Mouse (Mus musculus) c-Kit-positive CD71-positive TER-119-negative erythroid progenitor cells, embryonic 14.5 days (primary cell): ENCODE data around the gene Pax6.

Experiments
- DNase-seq: peaks from one replicate; pipeline ENCODE4 v3.0.0-alpha.2; 2013; ENCODE audit warnings: low read depth

Pax6 gene

DNA sequence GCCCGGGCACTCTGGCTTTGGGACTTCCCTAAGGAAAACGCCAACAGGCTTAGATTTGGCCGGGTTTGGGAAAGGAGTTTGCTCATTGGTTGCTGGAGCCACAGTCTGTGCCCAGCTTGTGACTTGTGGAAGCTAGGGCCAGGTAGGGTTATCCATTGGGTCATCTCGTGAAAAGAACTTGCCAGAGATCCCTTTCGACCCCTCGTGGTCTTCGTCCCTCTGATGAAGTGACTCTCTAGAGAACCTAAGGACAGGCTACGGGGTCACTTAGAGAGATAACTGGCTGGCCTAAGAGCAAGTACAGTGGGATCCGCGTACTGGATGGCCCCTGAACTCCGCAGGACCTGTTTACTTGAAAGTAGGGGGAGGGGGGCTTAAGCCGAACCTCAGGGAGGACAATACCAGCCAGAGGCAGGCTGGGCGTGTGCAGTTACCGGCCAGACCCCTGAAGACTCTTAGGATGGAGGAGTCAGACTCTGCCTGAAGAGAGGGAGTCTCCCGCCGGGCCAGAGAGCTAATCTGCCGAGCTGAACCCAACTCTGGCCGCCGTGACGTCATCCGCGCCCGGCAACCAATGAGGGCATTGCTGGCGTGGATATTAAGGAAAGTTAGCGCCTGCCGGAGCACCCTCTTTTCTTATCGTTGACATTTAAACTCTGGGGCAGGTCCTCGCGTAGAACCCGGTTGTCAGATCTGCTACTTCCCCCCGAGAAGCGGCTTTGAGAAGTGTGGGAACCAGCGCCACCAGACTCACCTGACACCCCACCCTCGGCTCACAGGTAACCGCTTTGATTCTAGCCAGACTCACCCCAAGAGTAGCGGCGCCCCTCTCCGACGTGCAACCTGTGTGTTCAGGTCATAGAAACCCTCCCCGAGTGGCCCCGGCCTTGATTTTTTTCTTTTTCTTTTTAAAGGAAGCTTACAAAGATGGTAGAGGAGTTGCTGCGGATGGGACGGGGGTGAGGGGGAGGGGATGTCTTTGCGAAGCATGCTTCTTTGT, at the start of gene Pax6:
TSS of gene Pax6 (plus strand) at position 630 of the 1,000 bp plus-strand sequence.
- no peak for DNase-seq

DNA sequence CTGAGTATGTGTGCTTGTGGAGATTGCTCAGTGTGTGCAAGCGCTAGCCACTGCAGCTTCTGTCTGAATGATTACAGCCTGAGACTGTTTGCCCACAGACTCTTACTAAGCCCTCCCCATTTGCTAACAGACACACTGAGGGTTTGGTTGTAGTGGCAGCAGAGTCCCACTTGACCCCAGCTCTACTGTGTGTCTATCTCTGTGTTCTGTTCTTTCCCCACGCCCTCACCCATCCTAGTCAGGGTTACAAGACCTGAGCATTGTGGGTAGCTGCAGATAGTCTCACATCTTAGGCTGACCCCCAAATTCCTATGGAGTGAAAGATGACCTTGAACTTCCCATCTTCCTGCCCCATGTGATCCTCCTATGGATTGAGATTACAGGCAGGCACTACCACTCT, 19.8 kb upstream of the Pax6 start:
- DNase-seq: no peak

DNA sequence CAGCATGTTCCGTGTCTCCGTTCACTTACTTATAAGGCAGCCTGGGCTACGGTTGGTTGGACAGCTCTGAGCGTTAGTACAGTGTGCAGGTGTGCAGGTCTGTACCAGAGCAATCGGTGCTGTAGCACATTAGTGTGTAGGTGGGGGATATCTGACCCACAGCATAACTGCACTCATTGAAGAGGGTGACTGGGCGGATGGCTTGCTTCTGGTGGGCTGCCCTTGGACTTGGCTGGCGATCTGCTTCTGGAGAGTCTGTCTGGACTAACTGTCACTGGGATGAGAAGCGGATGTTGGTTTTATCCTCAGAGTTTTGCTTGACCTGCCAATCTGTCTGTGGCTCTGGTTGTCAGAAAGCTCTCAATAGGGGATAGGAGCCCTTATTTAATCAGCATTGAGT, 12.2 kb upstream of the Pax6 start:
- no peak for DNase-seq

DNA sequence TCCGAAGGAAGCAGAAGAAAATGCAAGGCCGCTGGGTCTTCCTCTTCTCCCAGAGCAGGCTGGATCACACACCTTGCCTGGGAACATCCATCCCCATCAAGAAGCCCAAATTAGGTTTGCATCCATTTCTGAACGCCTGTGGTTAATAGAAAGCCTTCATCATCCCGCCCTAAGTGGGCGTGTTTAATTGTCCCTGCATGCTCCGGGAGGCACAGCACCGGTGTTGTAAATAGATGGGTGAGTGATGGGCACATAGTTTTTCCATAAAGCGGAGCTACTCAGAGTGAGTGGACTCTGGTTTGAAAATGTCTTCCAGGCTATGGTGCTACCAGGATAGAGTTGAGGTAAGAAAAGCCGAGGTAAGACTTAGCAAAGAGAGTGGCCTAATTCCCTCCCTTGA, 9.3 kb upstream of the Pax6 start:
- DNase-seq: no peak

DNA sequence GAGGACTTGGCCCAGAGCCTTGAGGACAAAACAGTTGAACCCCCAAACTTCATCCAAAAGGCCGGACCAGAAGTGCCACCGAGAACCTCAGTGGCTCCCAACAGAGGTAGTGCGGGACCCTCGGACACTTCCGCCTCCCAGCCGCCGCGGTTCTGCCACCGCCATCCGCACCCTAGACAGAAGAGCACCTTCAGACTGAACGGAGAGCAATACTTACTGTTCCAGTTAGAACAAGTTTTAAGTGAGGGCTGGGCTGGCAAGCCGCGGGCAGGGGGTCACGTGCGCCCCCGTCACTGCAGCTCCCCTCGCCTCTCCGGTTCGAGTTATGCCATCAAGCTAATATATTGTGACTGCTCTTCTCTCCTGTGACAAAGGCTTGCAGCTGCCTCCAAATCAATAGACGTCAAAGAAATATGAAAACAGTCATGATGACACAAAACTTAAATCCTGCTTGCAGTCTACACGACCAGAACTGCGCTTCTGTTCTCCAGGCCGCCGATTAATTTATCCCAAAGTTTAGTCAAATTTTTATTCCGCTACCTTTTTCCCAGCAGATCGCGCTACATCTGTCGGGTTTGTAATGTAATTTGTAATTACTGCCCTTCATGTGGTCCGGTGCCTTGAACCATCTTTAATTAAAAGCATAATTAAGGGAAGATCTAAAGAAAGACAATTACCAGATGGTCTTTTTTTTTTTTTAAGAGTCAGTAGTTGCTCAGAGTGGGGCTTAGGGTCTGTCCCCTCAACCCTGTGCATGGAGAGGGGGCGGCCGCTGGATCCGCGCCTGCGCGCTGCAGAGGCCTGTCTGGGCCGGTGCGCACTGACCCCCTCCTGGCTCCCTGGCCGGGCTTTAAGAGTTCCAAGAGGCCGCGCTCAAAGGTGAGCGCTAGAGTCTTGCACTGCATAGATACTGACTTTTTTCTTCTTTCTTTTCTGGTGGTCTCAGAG, 8.5 kb upstream of the Pax6 start:
- no peak for DNase-seq

DNA sequence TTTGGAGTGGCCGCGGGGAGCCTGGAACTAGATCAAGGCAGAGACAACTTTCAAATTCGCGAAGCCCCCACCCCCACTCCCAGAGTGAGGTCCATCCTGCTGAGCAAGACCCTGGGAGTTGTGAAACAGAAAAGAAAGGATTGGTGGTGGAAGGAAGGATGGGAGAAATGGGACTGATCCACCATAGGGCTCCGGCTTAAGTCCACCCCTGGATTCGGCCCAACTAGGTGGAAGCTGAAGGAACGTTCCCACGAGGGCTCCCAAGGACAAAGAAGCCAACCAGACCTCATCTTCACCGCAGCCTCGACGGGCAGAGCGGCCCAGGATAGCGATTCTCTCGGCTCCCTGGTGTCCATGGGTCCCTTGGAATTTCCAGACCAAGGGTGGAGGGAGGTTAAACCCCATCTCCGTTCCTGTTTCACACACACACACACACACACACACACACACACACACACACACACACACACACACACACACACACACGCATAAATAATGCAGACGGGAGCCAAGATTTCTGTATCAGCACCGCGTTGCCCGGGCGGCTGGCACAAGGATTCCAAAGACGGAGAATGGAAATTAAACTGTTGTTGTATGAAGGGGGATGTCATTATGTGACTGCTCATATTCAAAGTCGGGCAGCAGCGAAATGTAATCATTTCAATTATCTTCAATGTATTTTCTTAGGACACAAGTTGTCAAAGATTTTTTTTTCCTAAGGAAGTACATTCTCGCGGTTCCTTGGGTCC, 7.7 kb upstream of the Pax6 start:
- no peak for DNase-seq

DNA sequence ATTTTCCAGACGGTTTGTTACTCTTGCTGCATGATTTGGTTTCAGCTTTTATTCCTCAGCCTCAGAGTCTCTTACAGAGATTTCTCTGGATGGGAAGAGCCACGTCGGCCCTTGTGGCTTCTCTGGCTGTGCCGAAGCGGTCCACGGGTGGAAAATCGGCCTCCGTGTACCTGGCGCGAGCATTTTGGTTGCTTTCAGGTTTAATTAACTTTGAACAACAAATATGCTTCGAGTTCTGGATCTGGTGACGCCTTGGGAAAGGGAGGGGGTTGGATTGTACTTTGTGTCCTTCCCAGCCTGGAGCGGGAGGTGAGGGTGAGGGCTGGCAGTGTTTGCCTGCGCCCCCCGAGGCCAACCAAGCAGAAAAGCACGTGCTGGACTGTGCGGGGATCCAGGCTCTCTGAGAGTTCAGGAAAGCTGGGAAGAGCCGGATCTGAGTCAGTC, 7.1 kb upstream of the Pax6 start:
- DNase-seq: no peak

DNA sequence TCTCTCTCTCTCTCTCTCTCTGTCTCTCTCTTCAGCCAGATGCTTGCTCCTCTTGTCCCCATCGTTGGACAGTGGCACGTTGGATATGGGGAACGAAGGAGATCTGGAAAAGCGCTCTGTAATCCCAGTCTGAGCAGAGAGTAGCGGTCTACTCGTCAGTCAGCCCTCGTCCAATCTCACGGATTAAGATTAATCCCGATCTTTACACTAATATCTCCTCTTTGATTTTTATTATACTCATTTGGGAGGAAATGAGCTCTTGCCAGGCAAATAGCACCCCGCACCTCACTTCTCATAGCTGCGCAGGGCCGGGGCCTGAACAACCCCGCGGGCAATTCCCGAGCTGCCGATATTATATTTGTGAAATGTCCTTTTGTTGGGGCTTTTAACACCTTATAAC, 6.6 kb upstream of the Pax6 start:
- no peak for DNase-seq

DNA sequence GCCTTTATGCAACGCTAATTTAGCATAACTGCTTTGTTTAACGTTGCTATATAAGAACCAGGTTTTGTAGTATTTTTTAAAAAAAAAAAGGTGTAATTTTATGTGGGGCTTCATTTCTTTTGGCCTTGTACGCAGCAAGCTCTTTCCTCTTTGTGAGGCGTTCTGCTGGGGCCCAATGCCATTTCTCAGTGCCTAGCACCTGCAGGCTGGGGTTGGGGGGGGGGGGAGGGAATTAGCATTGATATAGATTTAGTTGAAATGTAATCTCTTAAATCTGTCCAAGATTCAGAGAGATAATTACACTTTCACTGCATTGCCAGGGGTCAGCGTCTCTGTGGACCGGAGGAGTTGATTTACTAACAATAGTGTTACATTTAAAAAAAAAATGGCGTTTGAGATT, 6.1 kb upstream of the Pax6 start:
- DNase-seq: no peak

DNA sequence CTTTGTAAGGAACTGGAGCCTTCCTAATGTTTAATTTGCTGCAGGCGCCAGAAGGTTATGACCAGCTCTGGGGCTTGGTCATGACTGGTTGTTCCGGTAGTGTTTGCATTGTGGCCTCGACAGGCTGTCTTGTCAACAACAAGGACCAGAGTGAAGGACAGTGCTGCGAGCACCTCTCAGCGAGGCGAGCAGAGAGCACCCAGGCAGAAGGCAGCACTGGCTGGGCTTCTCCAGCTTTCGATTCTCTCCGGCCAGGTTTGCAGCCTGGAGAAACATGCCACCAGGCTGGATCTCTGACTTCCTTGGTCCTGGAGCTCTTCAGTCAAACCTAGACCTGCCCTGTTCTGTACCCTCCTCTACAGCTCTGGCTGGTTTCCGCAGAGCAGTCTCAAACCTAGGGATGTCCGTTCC, 5.6 kb upstream of the Pax6 start:
- no peak for DNase-seq

DNA sequence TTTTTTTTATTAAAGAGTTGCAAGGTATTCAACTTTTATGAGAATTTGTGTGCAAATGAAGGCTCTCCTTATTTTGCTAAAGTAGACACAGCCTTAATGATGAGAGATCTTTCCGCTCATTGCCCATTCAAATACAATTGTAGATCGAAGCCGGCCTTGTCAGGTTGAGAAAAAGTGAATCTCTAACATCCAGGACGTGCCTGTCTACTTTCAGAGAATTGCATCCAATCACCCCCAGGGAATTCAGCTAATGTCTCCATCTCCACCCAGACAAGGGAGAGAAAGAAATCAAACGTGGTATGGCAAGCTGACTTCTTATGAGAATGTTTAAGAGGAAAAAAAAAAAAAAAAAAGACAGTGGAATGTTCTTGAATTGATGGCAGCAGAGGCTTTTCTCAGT, 3.7 kb upstream of the Pax6 start:
- DNase-seq: no peak

DNA sequence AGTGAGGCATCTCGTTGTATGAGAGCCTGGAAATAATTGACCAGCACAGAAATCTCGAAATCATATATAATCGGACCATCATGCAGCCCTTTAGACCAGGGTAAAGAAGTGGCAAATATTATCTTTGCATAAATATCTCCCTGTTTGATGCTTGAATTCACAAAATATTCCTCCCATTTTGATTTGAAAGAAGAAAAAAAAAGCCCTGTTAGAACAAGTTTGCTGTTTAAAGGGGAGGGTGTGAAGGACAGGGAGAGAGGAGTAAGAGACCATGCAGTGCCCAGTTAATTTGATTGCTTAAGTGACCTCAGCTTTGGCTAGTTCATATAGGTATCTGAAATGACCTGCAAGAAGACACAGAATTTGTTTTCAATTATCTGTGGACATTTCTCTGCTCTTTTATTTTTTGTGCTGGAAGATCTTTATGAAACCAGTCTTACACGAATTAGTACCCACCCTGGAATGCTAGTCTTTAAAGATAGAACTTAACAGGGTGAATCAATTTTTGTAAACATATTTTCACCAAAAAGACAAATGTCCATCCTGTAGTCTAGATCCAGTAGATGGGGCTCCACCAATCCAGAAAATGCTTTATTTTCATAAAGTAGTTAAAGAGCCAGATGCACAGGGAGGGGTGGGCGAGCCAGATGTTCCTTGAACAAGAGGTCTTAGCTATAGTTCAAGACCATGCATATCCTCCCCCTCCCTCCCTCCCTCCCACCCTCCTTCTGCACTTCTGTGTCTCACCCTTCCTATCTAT, 3.0 kb upstream of the Pax6 start:
- DNase-seq: no peak

DNA sequence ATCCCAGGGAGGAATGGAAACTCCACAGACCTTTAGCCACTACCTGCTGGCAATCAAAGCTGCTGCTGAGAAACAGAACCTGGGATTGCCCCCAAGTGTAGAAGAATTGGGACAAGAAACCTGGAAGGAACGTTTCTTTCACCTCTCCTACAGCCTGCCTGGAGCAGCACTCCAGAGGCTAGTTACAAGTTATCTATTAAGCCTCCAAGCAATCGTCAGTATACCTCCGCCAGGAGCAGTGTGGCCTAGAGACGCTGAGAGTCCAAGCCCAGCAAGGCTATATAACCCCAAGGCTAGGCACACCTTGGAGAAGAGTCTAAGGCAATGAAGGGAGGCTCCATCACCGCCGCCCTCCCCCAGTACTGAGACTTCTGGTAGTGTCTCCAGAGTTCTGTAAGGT, 2.4 kb upstream of the Pax6 start:
- DNase-seq: no peak

DNA sequence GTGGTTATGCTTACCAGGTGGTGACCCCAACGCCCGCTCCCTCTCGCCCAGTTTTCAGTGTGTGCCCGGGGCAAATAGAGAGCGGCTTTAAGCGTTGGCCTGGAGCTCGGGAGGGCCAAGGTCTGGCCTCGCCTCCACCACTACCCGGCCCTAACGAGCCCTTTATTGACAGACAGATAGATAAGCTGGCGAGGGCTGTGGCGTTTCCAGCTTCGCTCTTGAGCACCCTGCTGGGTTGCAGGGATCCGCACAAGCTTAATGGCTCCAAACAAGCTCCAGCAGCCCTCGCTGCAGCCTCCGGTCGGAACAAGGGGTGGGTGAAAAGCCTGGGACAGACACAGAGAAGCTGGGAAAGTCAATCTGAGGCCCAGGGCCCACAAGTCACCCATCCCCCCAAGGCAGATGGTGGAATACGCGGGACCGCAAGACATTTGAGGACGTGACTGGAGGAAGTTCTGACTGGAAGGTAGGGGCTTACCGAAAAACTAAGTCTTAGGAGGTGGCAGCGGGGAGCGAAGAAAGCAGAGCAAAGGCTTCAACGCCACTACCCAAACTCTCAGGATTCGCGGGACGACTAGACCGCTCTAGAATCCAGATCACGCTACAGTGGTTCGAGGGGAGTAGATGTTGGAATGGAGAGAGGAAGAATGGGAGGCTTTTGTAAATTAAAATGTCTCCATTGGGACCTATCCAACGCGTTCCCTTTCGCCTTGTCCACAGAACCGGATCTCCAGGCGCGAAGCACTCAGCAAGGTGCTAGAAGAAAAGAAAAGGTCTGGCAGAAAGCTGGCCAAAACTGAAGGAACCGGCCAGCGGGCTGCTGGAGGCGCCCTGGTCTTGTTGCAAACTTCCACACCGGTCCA, 1.7 kb upstream of the Pax6 start:
- DNase-seq: no peak

DNA sequence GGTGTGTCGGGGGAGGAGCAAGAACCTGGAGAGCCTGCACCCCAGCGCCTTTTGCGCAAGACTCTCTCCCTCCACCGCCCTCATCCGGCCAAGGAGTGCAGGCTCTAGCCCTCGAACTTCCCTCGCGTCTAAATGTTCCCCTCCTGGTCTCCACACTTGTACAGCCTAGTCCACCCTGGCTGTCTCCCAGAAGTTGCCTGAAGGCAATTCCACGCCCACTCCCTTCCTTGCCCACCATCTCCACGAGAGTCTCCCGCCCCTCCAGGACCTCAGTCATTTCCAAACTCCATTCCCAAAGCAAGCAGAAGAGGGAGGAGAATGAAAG, 1.1 kb upstream of the Pax6 start:
- DNase-seq: no peak

DNA sequence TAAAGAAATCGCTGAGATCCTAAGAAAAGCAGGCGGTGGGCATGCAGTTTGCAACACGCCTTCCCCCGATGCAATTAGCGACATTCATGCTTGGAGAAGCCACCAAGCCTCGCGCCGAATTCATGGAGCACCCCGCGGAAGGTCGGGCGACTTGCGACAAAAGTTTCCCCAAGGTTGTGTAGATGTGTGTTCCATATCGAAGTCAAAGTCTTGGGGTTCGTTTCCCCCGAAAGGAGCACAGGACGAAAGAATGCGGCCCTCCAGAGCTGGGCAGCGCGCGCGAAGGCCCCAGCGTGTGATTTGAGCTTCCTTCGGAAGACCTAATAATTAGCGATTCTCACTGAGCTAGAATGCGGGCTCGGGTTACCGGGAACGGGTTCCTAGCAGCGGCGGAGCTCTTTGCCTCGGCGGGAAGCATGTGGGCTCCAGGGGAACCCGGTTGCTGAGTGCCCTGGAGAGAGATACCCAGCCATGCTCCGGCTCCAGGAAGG, 716 bp downstream of the Pax6 start:
- DNase-seq: no peak

DNA sequence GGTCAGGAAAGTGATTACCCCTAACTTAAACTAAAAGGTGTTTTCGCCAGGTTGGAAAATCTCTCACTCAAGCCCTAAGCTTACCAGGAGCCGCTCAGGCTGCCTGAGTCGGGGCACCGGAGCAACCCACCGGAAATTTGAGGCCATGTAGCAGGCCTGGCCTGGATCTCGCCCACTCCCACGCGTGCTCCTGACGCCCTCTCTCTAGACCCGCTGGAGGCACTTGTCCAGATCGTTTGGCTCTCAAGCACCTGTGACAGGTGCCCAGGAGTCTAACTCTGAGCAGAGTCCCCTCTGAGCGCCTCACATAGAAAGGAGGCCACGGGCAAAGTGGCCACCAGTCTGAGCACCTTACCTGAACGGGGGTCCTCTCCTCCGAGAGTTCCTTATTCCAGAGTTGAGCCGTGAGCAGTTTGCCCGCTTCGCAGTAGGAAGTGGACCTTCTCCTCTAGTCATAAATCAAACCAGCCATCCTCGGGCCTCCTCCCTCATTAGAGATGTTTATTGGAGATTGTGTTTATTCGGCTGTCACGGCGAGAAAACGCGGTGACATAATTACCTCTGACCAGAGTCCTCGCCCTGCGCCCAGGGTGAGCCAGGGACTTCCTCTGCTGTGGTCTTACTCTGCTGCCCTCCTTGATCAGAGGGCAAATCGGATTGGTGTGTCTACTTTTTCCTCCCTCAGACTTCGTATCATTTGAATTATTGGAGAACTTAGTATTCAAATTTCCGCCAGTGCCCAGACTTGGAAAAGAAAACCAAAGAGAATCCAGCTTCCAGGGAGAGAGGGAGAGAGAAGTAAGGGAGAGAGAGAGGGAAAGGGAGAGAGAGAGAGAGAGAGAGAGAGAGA, 1.4 kb downstream of the Pax6 start:
- no peak for DNase-seq

DNA sequence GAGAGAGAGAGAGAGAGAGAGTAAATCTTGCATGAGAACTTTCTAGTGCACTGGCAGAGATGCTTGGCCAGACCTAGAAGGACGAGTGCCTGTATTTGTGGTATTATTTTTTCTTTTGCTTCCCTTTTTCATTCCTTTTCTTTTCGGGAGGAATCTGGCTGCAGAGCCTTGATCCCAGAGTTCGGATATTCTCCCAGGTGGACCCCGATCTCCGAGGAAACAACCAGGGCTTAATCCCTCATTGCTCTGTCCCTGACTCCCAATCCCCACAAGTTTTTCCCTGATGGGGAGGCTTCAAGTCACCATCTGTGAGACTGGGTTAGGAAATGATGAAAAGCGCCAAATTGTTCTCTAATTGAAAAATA, 2.0 kb downstream of the Pax6 start:
- DNase-seq: no peak

DNA sequence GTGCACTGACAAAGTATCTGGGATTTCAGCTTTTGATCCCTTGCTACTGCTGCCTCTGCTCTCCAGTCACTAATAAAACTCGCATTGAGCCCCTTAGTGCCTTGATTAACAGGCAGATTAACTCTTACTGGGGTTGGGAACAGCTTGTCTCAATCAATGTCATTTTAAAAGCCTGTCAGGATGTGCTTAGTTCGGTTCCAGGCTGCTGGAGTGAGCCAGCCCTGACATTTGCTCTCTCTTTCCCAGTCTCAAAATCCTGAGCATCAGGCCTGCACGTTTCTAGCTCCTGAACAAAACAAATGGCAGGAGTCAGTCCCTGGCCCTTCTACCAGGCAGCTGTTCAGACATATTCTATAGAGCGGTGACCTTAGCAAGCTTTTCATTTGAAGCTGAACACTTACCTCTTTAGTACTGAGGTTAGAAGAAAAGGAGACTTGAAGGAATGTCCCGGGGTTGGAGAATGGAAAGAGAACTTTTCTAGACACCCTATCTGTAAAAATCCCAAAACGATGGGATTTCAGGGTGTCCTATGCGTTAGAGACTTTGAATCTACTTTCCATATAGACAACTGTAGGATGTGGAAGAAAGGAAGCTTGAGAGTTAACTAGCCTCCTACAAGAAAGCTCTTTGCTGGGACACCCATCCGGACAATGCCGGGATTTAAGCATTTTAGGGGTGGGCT, 2.6 kb downstream of the Pax6 start:
- DNase-seq: no peak
